11 mouse cellular contexts compared by ENCODE assay signal in the genomic region with DNA sequence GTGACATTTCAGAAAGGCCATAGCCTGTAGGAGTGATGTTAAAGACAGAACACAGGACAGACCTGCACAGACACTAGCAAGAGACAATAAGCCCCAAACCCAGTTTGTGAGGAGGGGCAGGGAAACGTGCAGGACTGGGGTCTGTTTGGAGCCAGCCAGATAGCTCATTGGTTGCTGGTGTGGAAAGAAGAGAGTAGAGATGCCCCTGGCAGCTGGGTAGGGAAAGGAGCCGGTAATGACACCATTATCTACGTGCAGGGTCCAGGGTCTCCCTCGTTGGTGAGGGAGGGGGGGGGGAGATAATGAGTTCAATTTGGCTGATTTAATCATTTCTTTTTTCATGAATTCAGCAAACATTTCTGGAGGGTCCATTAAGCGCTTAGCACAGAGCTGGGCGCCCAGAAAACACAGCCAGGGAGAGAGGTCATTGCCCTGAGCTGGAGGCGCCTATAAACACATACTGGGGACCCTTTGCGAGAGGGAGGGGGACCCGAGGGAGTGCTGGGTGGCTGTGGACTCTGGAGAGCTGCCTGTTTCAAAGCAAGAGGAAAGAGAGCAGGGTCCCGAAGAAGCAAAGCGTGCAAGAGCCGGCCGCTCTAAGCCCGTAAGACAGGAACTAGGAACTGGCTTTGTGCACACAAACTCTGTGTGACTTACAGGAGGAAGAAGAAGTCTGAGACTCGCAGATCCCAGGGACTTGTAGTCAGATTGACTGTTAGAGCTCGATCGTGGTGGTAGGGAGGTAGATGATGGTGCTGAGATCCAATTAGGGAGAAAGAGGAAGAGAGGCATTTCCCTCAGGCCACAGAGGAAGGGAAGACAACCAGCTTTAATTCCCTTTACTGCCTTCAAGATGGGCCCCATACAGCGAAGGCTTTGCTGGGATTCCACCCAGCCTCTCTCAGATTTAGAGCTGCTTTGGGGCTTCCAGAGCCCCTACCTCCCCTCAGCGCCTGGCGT. TPM values are rescaled to one million over a fixed set of nuclear protein-coding genes. Genes with fewer than 3 reads are reported as not detected.
DNase-seq lines count a peak whose midpoint lies in the region; ATAC-seq and TF ChIP-seq lines count a peak whose summit lies in the region.
"Had no signal": no experiment of that assay in that cellular context is flagged by ENCODE, and none has a peak within 500 bp of the region (broad histone marks: within the 10 kb centered on the region; RNA-seq: fewer than 3 reads in every experiment).

No protein-coding gene starts in this region.

- no peak for TF ChIP-seq CTCF in heart, adult 2 months (IDR thresholded peaks at IDR 0.05)

- H3K27ac ChIP-seq in midbrain, embryonic 10.5 days (replicated peaks): peak overlapping the region; percentile 78
- H3K27ac ChIP-seq in midbrain, embryonic 15.5 days: no peak overlapping the region
- H3K27ac ChIP-seq in intestine, embryonic 15.5 days: no peak overlapping the region
- no peak overlapping the region; the same call in 1 of the 2 replicates for H3K27ac ChIP-seq in neural tube, embryonic 13.5 days (replicated peaks)
- H3K27ac ChIP-seq in heart, adult 2 months: no peak overlapping the region

- ATAC-seq in midbrain, embryonic 15.5 days (replicated peaks): no peak
- ATAC-seq in intestine, embryonic 15.5 days: peak; percentile 16; the same call in 1 of the 2 replicates
- ATAC-seq in neural tube, embryonic 13.5 days (ENCODE audit: low read depth): 0 out of 2 replicates have a peak, but pooled peaks have one; percentile 41
- ATAC-seq: inflammation-experienced regulatory T-cells, adult 6 months had no signal

- 0 out of 2 replicates have a peak overlapping the region, but pooled peaks have one; percentile 16 for H3K4me3 ChIP-seq in midbrain, embryonic 10.5 days
- H3K4me3 ChIP-seq in midbrain, embryonic 15.5 days: no peak overlapping the region
- H3K4me3 ChIP-seq in intestine, embryonic 15.5 days (replicated peaks): no peak overlapping the region
- no peak overlapping the region for H3K4me3 ChIP-seq in neural tube, embryonic 13.5 days
- no peak overlapping the region for H3K4me3 ChIP-seq in heart, adult 2 months

- H3K79me2 ChIP-seq in heart, adult 2 months (replicated peaks; ENCODE audit: control insufficient read depth, insufficient read depth, low read length): no peaks in the 10 kb centered on the region

- intact Hi-C loops in heart, adult 2 months (cut with DNase I): no loop called here

- H3K9ac ChIP-seq in midbrain, embryonic 15.5 days: no peak overlapping the region
- H3K9ac ChIP-seq in intestine, embryonic 15.5 days: no peak overlapping the region; the same call in 1 of the 2 replicates
- no peak overlapping the region; the same call in 1 of the 2 replicates for H3K9ac ChIP-seq in neural tube, embryonic 13.5 days
- H3K9ac ChIP-seq in heart, adult 2 months (ENCODE audit: low read depth, low read length): no peak overlapping the region

- peaks cover 81% of the 10 kb centered on the region for H3K4me1 ChIP-seq in midbrain, embryonic 10.5 days
- peaks cover 18% of the 10 kb centered on the region for H3K4me1 ChIP-seq in midbrain, embryonic 15.5 days
- H3K4me1 ChIP-seq in intestine, embryonic 15.5 days (replicated peaks): peaks cover 49% of the 10 kb centered on the region
- H3K4me1 ChIP-seq in neural tube, embryonic 13.5 days (replicated peaks): peaks cover 34% of the 10 kb centered on the region
- H3K4me1 ChIP-seq in heart, adult 2 months (ENCODE audit: control insufficient read depth, insufficient read depth, low read length): no peaks in the 10 kb centered on the region

- peaks cover 76% of the 10 kb centered on the region for H3K27me3 ChIP-seq in midbrain, embryonic 10.5 days (ENCODE audit: low read depth, poor library complexity, severe bottlenecking)
- H3K27me3 ChIP-seq in midbrain, embryonic 15.5 days (replicated peaks): no peaks in the 10 kb centered on the region
- no peaks in the 10 kb centered on the region for H3K27me3 ChIP-seq in intestine, embryonic 15.5 days (replicated peaks)
- no peaks in the 10 kb centered on the region for H3K27me3 ChIP-seq in neural tube, embryonic 13.5 days
- no peaks in the 10 kb centered on the region for H3K27me3 ChIP-seq in heart, adult 2 months (ENCODE audit: control insufficient read depth, insufficient read depth, low read length)

- WGBS in midbrain, embryonic 10.5 days: 29% methylated on average over 20 of the region's 20 CpGs
- WGBS in midbrain, embryonic 15.5 days: 20% methylated on average over 20 of the region's 20 CpGs
- WGBS in intestine, embryonic 15.5 days: 31% methylated on average over 20 of the region's 20 CpGs
- WGBS in neural tube, embryonic 13.5 days: 24% methylated on average over 20 of the region's 20 CpGs
- WGBS in heart, adult 2 months: 52% methylated on average over 20 of the region's 20 CpGs

- TF ChIP-seq EP300 in heart, adult 2 months (IDR thresholded peaks at IDR 0.05; ENCODE audit: insufficient read depth, low read depth, low read length): no peak

- no peaks in the 10 kb centered on the region for H3K36me3 ChIP-seq in midbrain, embryonic 10.5 days
- no peaks in the 10 kb centered on the region for H3K36me3 ChIP-seq in midbrain, embryonic 15.5 days (replicated peaks)
- H3K36me3 ChIP-seq in intestine, embryonic 15.5 days: no peaks in the 10 kb centered on the region
- no peaks in the 10 kb centered on the region for H3K36me3 ChIP-seq in neural tube, embryonic 13.5 days
- H3K36me3 ChIP-seq in heart, adult 2 months (ENCODE audit: control insufficient read depth, insufficient read depth, low read length): no peaks in the 10 kb centered on the region

- no peaks in the 10 kb centered on the region for H3K9me3 ChIP-seq in midbrain, embryonic 10.5 days (replicated peaks)
- H3K9me3 ChIP-seq in midbrain, embryonic 15.5 days: no peaks in the 10 kb centered on the region
- no peaks in the 10 kb centered on the region for H3K9me3 ChIP-seq in intestine, embryonic 15.5 days
- H3K9me3 ChIP-seq in neural tube, embryonic 13.5 days: no peaks in the 10 kb centered on the region

- peak; percentile 49 for DNase-seq in embryo, embryonic 11 days
- no peak for DNase-seq in embryo, embryonic 9.5 days (ENCODE audit: extremely low spot score)
- peak; percentile 23 for DNase-seq in midbrain, embryonic 10.5 days (ENCODE audit: low spot score)
- DNase-seq in heart, adult 2 months: no peak
- DNase-seq in frontal cortex, postnatal 36 days (ENCODE audit: low spot score in 2 of 2): no peak
- DNase-seq: heart, adult 11 months had no signal

- H3K4me2 ChIP-seq in midbrain, embryonic 15.5 days: no peak overlapping the region
- no peak overlapping the region; the same call in 1 of the 2 replicates for H3K4me2 ChIP-seq in intestine, embryonic 15.5 days (replicated peaks)
- no peak overlapping the region for H3K4me2 ChIP-seq in neural tube, embryonic 13.5 days

- TF ChIP-seq POLR2A in heart, adult 2 months (IDR thresholded peaks at IDR 0.05; ENCODE audit: insufficient read depth, low read depth, low read length): no peak

RNA-seq across cellular contexts. Expression of a gene that starts 56.2 kb away (rescaled TPM):
- 107 and 118 TPM in 2 replicates for polyA plus RNA-seq in midbrain, embryonic 10.5 days (2016; fragmentation: Nextera tagmentation; extraction: Ambion mirVana)
- polyA plus RNA-seq in midbrain, embryonic 15.5 days (2015; fragmentation: Nextera tagmentation; extraction: Ambion mirVana): 70.6 and 76.0 TPM in 2 replicates
- 364 and 395 TPM in 2 replicates for polyA plus RNA-seq in intestine, embryonic 15.5 days (2015; fragmentation: Nextera tagmentation; extraction: Ambion mirVana)
- 77.7 and 96.5 TPM in 2 replicates for polyA plus RNA-seq in neural tube, embryonic 13.5 days (2015; fragmentation: Nextera tagmentation; extraction: Ambion mirVana)
- under 1 TPM in 1 of 2 experiments, not detected in 1; 0.23 TPM for total RNA-seq in heart, adult 2 months (2021)
- polyA plus RNA-seq in heart, adult 2 months (2012; rRNA removed): 0.90 and 1.3 TPM in 2 replicates
- total RNA-seq: megakaryocyte-erythroid progenitor cell, adult 5-6 weeks had no signal
- polyA plus RNA-seq: inflammation-experienced regulatory T-cells, adult 6 months had no signal

Comparison
In these comparisons a context has a peak if more than half of its experiments do, and no peak if none do; other contexts are left out.
1. DNase-seq: peak in embryo, embryonic 11 days (single experiment) and midbrain, embryonic 10.5 days (single experiment); none in embryo, embryonic 9.5 days (single experiment), heart, adult 2 months (0 of 2) and frontal cortex, postnatal 36 days (0 of 2).
2. RNA of a gene that starts 56.2 kb away (polyA plus RNA-seq): 364 to 395 TPM in intestine, embryonic 15.5 days, 107 to 118 TPM in midbrain, embryonic 10.5 days, 77.7 to 96.5 TPM in neural tube, embryonic 13.5 days and 70.6 to 76.0 TPM in midbrain, embryonic 15.5 days; 0.90 to 1.3 TPM in heart, adult 2 months; every median in the first group is over 10 times any median in the second.